Mouse (Mus musculus) lung, adult 2 months (tissue): ENCODE results near the gene Mlx. TPM values are rescaled to one million over a fixed set of nuclear protein-coding genes. Genes with fewer than 3 reads are reported as not detected.
A peak's percentile ranks its signal among the peaks of the same experiment; 100 is the strongest.

Source experiments
- DNase-seq: peaks from one replicate; pipeline ENCODE4 v3.0.0; 2022
- H3K4me1 ChIP-seq: fragments of 200-500 bp; 2 replicates; pipeline ENCODE4 v1.6.1; 2011; ENCODE audit warnings: low read length; ENCODE audit not compliant: control insufficient read depth, insufficient read depth
- H3K4me3 ChIP-seq: fragments of 200-500 bp; replicated peaks from 2 replicates; pipeline ENCODE3; 2011; ENCODE audit warnings: low read depth, mild to moderate bottlenecking, control low read depth, low read length; ENCODE audit errors: extremely low read depth
- CTCF ChIP-seq: fragments of 200-500 bp; IDR thresholded peaks from 2 replicates; pipeline ENCODE4 v1.5.1; 2011; ENCODE audit warnings: mild to moderate bottlenecking, low read length, control low read depth; ENCODE audit not compliant: insufficient read depth
- POLR2A ChIP-seq: fragments of 200-500 bp; IDR thresholded peaks from 2 replicates; pipeline ENCODE4 v1.6.1; 2011; ENCODE audit warnings: low read depth, mild to moderate bottlenecking, control low read depth, low read length, borderline replicate concordance; ENCODE audit errors: extremely low read depth
- WGBS: fragments of 180-500 bp; shearing (Covaris S2); methylation state at CpG from one replicate; pipeline ENCODE4 v1.1.7; 2018; 5-methylcytosine and 5-hydroxymethylcytosine counted together
- polyA plus RNA-seq: library from polyadenylated mRNA; depleted of rRNA; stranded (reverse); fragments of >200 nt; gene quantifications from 2 replicates; pipeline ENCODE4 v1.2.3, GENCODE M21; 2012

Gene Mlx
- polyA plus RNA-seq, 1 experiment, result 47.0 TPM

DNA sequence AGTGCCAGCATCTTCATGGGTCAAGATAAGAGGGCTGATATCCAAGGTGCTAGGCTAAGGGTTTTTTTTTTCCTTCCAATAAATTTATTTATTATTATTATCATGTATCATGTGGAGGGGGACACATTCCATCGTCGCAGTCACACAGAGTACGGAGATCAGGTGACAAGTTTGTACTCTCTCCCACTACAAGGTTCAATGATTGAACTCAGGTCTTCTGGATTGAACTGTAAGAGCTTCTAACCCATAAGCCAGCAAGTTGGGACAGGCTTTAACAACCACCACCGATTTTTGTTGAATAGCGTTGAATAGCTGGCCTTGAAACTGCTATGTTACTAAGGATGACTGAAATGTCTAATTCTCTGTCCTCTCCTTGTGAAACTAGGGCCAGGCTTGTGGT is 6.7 kb upstream of the Mlx start:
- WGBS, result 76% methylated on average over 5 of the region's 5 CpGs
- Histone ChIP-seq H3K4me3 (no peak overlapping the region), H3K4me1 (peaks cover 3% of the 10 kb centered on the region)
- TF ChIP-seq POLR2A (no peak), CTCF (no peak)
- no peak for DNase-seq

DNA sequence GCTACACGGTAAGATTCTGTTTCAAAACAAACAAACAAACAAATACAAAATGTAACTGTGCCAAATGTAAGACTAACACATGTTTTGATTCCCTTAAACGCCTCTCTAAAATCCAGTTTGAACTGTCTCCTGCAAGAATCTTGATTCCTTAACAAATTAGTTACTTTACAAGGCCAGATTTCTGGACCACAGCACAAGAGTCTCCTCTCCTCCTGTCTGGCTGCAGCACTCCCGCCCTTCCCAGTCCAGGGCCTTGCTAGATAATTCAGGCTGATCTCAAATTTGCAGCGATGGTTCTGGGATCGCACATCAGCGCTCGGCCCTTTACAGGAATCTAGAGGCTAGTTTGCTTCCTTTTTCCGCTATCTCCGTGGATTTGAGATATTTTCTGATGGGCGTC is 5.4 kb upstream of the Mlx start:
- Histone ChIP-seq H3K4me3 (peak overlapping the region; percentile 37), H3K4me1 (peaks cover 7% of the 10 kb centered on the region)
- 8% methylated on average over 10 of the region's 10 CpGs for WGBS
- no peak for TF ChIP-seq POLR2A
- no peak for TF ChIP-seq CTCF
- DNase-seq, result no peak

DNA sequence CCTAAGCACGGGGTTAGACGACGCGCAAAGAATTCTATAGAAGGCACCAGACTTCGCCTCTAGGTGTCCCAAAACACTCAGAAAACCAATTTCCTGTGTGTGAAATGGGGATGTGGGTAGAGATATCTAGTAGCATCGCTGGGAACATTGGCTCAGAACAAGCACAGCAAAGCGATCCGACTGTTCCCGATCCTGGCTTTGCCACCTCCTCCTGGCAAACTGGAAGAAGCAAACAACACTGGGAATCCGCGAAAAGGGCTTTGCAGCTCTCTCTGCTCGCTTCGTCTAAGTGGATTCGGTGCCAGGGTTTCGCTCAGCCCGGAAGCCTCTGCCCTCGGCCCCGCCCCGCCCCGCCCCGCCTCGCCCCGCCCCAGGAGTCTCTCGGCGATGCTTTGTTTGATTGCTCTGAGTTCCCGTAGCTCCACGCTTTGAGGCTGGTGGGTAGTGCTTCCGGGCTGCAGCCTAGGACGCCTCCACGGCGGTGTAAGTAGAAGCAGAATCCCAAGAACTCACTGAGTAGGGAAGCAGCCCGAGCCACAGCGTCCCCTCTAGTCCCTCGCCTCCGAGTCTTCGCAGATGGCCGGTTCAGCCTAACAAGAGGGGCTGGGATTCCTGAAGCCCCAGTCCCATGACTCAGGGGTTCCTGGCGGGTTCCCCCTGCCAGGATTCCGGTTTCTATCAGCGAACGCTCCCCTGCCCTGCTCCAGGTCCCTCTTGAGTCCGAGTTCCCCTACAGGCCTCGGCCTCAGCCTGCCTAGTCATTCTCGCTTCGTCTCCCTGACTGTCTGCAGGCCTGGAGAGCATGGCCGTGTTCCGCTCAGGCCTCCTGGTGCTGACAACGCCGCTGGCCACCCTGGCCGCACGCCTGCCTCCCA is 4.6 kb upstream of the Mlx start, which contains the start of gene Coasy:
Gene Coasy, plus strand, starts transcription at position 358 of the 875 bp plus-strand sequence.
- TF ChIP-seq POLR2A (peak; percentile 66; the same call in 1 of the 2 replicates), CTCF (peak; percentile 27; the same call in 1 of the 2 replicates)
- peaks cover 8% of the 10 kb centered on the region for H3K4me1 ChIP-seq
- H3K4me3 ChIP-seq, result peak within 1 kb of the TSS; percentile 87
- DNase-seq, result peak; percentile 82
- WGBS, result under 1% methylated on average over 51 of the region's 51 CpGs

DNA sequence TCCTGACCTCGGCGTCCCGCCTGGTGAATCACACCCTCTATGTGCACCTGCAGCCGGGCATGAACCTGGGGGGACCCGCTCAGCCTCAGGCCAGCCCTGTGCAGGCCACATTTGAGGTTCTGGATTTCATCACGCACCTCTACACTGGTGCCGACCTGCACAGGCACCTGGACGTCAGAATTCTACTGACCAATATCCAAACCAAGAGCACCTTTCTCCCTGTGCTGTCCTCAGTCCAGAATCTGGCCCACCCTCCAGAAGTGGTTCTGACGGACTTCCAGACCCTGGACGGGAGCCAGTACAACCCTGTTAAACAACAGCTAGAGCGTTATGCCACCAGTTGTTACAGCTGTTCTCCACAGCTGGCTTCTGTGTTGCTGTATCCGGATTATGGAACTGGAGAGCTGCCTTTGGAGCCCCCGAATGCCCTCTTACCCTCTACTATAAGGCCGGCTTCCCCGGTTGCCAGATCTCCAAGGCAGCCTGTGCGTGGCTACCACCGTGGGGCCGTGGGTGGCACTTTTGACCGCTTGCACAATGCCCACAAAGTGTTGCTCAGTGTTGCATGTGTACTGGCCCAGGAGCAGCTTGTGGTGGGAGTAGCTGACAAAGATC is 3.9 kb upstream of the Mlx start:
- no peak for DNase-seq
- Histone ChIP-seq H3K4me1 (peaks cover 12% of the 10 kb centered on the region), H3K4me3 (peak overlapping the region; percentile 87)
- 24% methylated on average over 19 of the region's 19 CpGs for WGBS
- TF ChIP-seq CTCF, result no peak
- no peak for TF ChIP-seq POLR2A

DNA sequence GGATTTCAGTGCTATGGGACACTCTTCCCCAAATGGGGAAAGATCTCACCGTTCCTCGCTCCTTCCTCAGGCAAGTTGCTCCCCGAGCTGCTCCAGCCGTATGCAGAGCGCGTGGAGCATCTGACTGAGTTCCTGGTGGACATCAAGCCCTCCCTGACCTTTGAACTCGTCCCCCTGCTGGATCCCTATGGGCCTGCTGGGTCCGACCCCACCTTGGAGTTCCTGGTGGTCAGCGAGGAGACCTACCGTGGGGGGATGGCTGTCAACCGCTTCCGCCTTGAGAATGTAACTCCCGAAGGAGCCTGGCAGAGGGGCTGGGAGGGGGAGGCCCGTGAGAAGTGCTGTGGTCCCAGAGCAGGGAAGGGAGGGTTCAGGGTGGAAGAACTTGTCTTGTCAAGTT is 2.8 kb upstream of the Mlx start:
- H3K4me1 ChIP-seq, result peaks cover 12% of the 10 kb centered on the region
- no peak overlapping the region for H3K4me3 ChIP-seq
- DNase-seq, result no peak
- 84% methylated on average over 14 of the region's 14 CpGs for WGBS
- TF ChIP-seq POLR2A (no peak), CTCF (no peak)

DNA sequence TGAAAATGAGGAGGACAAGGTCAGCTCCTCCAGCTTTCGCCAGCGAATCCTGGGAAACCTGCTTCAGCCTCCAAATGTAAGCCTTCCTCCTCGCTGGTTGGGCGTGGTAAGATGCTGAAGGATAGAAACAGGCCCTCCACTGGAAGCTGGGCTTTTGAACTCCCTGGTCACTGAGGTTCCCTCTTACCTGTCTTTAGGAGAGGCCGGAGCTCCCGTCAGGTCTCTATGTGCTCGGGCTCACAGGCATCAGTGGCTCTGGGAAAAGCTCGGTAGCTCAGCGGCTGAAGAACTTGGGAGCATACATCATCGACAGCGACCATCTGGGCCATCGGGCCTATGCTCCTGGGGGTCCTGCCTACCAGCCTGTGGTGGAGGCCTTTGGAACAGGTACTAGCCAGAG is 2.3 kb upstream of the Mlx start:
- WGBS, result 94% methylated on average over 12 of the region's 12 CpGs
- Histone ChIP-seq H3K4me1 (peaks cover 12% of the 10 kb centered on the region), H3K4me3 (no peak overlapping the region)
- no peak for TF ChIP-seq CTCF
- TF ChIP-seq POLR2A, result no peak
- DNase-seq, result no peak

DNA sequence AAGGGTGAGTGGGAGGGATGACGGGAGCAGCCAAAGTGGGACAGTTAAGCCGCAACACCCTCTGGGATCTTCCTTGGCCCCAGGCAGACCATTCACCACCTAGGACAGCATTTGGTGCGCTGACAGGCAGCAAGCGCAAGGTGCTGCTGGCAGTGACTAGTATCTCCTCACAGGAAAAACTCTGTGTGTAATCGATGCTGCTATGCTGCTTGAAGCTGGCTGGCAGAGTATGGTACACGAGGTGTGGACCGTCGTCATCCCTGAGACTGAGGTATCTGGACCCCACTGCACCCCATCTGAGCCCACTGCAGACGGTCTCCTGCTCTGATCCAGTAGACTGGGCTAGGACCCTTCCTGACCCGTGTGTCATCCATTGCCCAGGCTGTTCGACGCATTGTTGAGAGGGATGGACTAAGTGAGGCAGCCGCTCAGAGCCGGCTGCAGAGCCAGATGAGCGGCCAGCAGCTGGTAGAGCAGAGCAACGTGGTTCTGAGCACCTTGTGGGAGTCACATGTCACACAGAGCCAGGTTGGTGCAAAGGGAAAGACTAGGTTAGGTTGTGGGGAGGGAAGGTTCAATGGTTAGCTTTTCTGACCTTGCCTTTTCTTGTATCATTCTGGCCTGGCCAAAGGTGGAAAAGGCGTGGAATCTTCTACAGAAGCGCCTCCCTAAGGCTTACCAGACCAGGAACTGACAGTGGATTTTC is 1.3 kb upstream of the Mlx start:
- no peak for TF ChIP-seq POLR2A
- no peak for TF ChIP-seq CTCF
- DNase-seq, result no peak
- 94% methylated on average over 18 of the region's 18 CpGs for WGBS
- H3K4me3 ChIP-seq, result no peak overlapping the region
- peaks cover 12% of the 10 kb centered on the region for H3K4me1 ChIP-seq

DNA sequence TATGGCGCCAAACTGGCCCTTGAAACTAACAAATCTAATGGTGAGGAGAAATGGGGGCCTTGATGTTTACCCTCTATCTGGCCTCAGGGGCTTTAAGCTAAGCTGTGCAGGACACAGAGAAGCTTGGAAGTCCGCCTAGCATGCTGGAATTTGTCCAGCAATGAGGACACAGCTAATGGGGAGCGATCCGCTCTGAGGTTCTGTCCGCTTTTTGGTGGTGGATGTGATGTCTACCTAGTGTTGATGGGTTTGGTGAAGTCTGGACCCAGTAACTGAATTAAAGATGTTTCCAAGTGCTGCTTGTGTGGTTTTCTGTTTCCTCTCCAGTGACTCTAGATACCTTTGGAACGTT is 778 bp upstream of the Mlx start:
- WGBS, result 67% methylated on average over 6 of the region's 6 CpGs
- no peak for DNase-seq

DNA sequence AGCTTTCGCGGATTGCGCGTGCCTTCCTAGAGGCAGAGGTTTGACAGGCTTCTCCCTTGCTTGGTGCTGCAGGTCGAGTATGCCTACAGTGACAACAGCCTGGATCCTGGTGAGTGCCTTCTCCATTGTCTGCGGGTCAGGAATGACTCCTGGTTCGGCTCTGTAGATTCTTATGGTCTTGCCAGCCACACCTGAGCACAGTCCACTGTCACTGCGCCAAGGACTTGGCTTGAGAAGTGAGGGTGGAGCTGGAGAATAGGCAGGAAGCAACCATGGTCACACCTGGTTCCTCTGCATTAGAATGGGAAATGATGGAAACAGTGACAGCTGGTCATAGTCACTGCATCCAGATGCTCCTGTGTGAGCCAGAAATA is 592 bp downstream of the Mlx start:
- no peak for DNase-seq
- peaks cover 12% of the 10 kb centered on the region for H3K4me1 ChIP-seq
- TF ChIP-seq POLR2A (no peak), CTCF (no peak)
- H3K4me3 ChIP-seq, result peak overlapping the region; percentile 85
- WGBS, result 6% methylated on average over 8 of the region's 8 CpGs

More for the DNA sequence above, 778 bp upstream of the Mlx start:
- peaks cover 12% of the 10 kb centered on the region for H3K4me1 ChIP-seq
- H3K4me3 ChIP-seq, result no peak overlapping the region
- TF ChIP-seq CTCF, result no peak
- no peak for TF ChIP-seq POLR2A
